Mouse (Mus musculus) embryonic fibroblast, embryonic 13.5 days (primary cell): ENCODE measurements around the gene Neu1.

Experiments
- CTCF ChIP-seq: IDR thresholded peaks from 2 replicates; pipeline ENCODE4 v1.5.1; 2011; ENCODE audit warnings: mild to moderate bottlenecking, control low read depth, low read length, moderate library complexity, borderline replicate concordance; ENCODE audit not compliant: insufficient read depth
- POLR2A ChIP-seq: IDR thresholded peaks from 2 replicates; pipeline ENCODE4 v1.6.1; 2011; ENCODE audit warnings: low read depth, mild to moderate bottlenecking, control low read depth, low read length, moderate library complexity

- TF ChIP-seq POLR2A (no peak), CTCF (no peak)
Measured at GRCm38 (mm10) chr17:34962125-34962524, 31.1 kb downstream of the Neu1 start.
